Mouse (Mus musculus) cerebellum, adult 2 months (tissue): ENCODE data around the gene Synpr.

ENCODE experiments used
- CTCF ChIP-seq: fragments of 200-500 bp; IDR thresholded peaks from 2 replicates; pipeline ENCODE4 v1.5.1; 2011; ENCODE audit warnings: low read depth, mild to moderate bottlenecking, control low read depth, low read length, moderate library complexity, borderline replicate concordance; ENCODE audit not compliant: insufficient read depth
- POLR2A ChIP-seq: fragments of 200-500 bp; IDR thresholded peaks from 2 replicates; pipeline ENCODE4 v1.6.1; 2011; ENCODE audit warnings: low read length, control low read depth, borderline replicate concordance; ENCODE audit not compliant: insufficient read depth

GRCm38 (mm10) chr14:13236929-13237328 lies 47.7 kb upstream of the Synpr start:
- TF ChIP-seq POLR2A (no peak), CTCF (no peak)
